Mouse (Mus musculus) heart, adult 2 months (tissue): Measurements from ENCODE around the gene Rundc1. TPM values are rescaled to one million over a fixed set of nuclear protein-coding genes. Genes with fewer than 3 reads are reported as not detected.
"Not testable (repeated sequence)": the region's sequence is repeated elsewhere in the genome, so short reads cannot be mapped to it uniquely, and the experiment has no call there.

Experiments
- DNase-seq, 2 experiments: peaks; one replicate each; pipeline ENCODE4 v3.0.0; 2021
- H3K27ac ChIP-seq: fragments of 200-600 bp; 2 replicates; pipeline ENCODE4 v1.8.1; 2022
- H3K27me3 ChIP-seq: fragments of 200-500 bp; 2 replicates; pipeline ENCODE4 v1.6.1; 2012; ENCODE audit warnings: mild to moderate bottlenecking, low read length, inconsistent platforms, mixed read lengths; ENCODE audit not compliant: control insufficient read depth, insufficient read depth
- H3K36me3 ChIP-seq: fragments of 200-500 bp; 2 replicates; pipeline ENCODE4 v1.6.1; 2012; ENCODE audit warnings: low read length, inconsistent platforms; ENCODE audit not compliant: control insufficient read depth, insufficient read depth
- H3K4me1 ChIP-seq: fragments of 200-500 bp; 2 replicates; pipeline ENCODE4 v1.6.1; 2011; ENCODE audit warnings: low read length; ENCODE audit not compliant: control insufficient read depth, insufficient read depth
- H3K4me3 ChIP-seq: fragments of 200-600 bp; 2 replicates; pipeline ENCODE4 v1.8.1; 2022
- H3K79me2 ChIP-seq: fragments of 200-500 bp; replicated peaks from 2 replicates; pipeline ENCODE4 v1.6.1; 2012; ENCODE audit warnings: mild to moderate bottlenecking, inconsistent platforms, low read length, moderate library complexity, mixed read lengths; ENCODE audit not compliant: control insufficient read depth, insufficient read depth
- H3K9ac ChIP-seq: fragments of 200-500 bp; 2 replicates; pipeline ENCODE4 v1.6.1; 2012; ENCODE audit warnings: low read depth, mild to moderate bottlenecking, control low read depth, inconsistent platforms, low read length, mixed read lengths
- CTCF ChIP-seq: fragments of 200-600 bp; IDR thresholded peaks from 2 replicates; pipeline ENCODE4 v1.8.1; 2022; ENCODE audit warnings: antibody characterized with exemption, mild to moderate bottlenecking, moderate library complexity
- EP300 ChIP-seq: fragments of 200-500 bp; IDR thresholded peaks from 2 replicates; pipeline ENCODE4 v1.6.1; 2011; ENCODE audit warnings: low read depth, low read length, control low read depth; ENCODE audit not compliant: insufficient read depth
- POLR2A ChIP-seq: fragments of 200-500 bp; IDR thresholded peaks from 2 replicates; pipeline ENCODE4 v1.6.1; 2011; ENCODE audit warnings: mild to moderate bottlenecking, low read depth, low read length, control low read depth; ENCODE audit not compliant: insufficient read depth
- WGBS: fragments of 180-500 bp; shearing (Covaris S2); methylation state at CpG from one replicate; pipeline ENCODE4 v1.1.7; 2018; 5-methylcytosine and 5-hydroxymethylcytosine counted together
- intact Hi-C: fragments of 180-260 bp; cut with DNase I; formaldehyde crosslinking; loops from one replicate; pipeline ENCODE4 v1.15.1; 2025
- polyA plus RNA-seq: library from polyadenylated mRNA; depleted of rRNA; stranded (reverse); fragments of >200 nt; gene quantifications from 2 replicates; pipeline ENCODE4 v1.2.3, GENCODE M21; 2012
- total RNA-seq, 2 experiments: library from RNA; stranded (reverse); gene quantifications; 2 replicates each; pipeline ENCODE4 v1.2.3; 2021

Gene Rundc1
- total and polyA plus RNA-seq, 3 experiments, result 10.1 to 12.1 (median 12.0) TPM

GRCm38 (mm10) chr11:101472336-101472735 is 47.5 kb downstream of the Rundc1 start:
- no peaks in the 10 kb centered on the region for H3K27me3 ChIP-seq
- H3K9ac ChIP-seq, result no peak overlapping the region
- no peaks in the 10 kb centered on the region for H3K36me3 ChIP-seq
- TF ChIP-seq CTCF, result no peak
- no peak for TF ChIP-seq POLR2A
- TF ChIP-seq EP300, result no peak
- no peak overlapping the region for H3K27ac ChIP-seq
- no peaks in the 10 kb centered on the region for H3K79me2 ChIP-seq
- no peak for DNase-seq
- WGBS, result 61% methylated on average over 7 of the region's 7 CpGs
- no peak overlapping the region for H3K4me3 ChIP-seq
- H3K4me1 ChIP-seq, result no peaks in the 10 kb centered on the region; the same call in 1 of the 2 replicates
- intact Hi-C loops, result no loop called here

DNA sequence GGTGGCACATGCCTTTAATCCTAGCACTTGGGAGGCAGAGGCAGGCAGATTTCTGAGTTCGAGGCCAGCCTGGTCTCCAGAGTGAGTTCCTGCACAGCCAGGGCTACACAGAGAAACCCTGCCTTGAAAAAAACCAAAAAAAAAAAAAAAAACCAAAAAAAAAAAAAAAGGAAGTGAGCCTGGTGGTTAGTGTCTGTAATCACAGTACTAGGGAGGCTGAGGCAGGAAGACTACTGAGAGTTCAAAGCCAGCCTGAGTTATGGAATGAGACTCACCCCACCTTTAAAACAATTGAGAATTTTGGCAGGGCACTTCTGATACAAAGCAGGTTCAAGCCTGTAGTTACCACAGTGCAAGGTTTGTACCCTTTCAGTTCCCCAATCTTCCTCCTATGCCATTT is 48.8 kb downstream of the Rundc1 start:
- H3K27me3 ChIP-seq, H3K4me1 ChIP-seq, intact Hi-C loops, H3K79me2 ChIP-seq, DNase-seq, H3K27ac ChIP-seq, H3K36me3 ChIP-seq, H3K4me3 ChIP-seq, H3K9ac ChIP-seq: not testable (repeated sequence)
- WGBS, result 82% methylated on average over 1 of the region's 1 CpGs

DNA sequence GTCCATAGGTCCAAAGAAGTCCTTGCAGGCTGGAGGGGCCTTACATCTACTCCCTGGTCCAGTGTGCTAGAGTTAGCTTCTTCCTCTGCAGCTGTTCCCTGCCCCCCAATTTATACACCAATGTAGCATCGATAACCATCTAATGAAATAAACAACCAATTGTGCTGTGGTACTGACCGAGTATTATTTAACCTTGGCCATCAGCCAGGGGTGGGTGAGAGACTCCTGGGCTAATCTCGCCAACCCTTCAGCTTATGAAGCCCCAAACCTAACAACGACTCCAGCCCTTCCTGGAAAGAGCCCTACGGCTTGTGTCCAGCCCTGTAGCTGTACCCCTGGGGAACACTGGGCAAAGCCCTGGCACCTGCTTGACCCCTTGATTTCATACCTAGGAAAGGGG is 49.4 kb downstream of the Rundc1 start:
- WGBS, result 64% methylated on average over 5 of the region's 5 CpGs
- H3K27ac ChIP-seq, result no peak overlapping the region
- no peak overlapping the region for H3K9ac ChIP-seq
- H3K79me2 ChIP-seq, result no peaks in the 10 kb centered on the region
- no peaks in the 10 kb centered on the region for H3K27me3 ChIP-seq
- no peak overlapping the region for H3K4me3 ChIP-seq
- TF ChIP-seq POLR2A (no peak), EP300 (no peak), CTCF (no peak)
- no peak for DNase-seq
- intact Hi-C loops, result no loop called here
- H3K36me3 ChIP-seq, result no peaks in the 10 kb centered on the region
- no peaks in the 10 kb centered on the region for H3K4me1 ChIP-seq

- DNase-seq, H3K27me3 ChIP-seq, H3K79me2 ChIP-seq, H3K36me3 ChIP-seq, H3K4me1 ChIP-seq, H3K9ac ChIP-seq, intact Hi-C loops, H3K27ac ChIP-seq, H3K4me3 ChIP-seq: not testable (repeated sequence)
- 97% methylated on average over 4 of the region's 4 CpGs for WGBS
Measured at GRCm38 (mm10) chr11:101476361-101476760, 51.5 kb downstream of the Rundc1 start.

DNA sequence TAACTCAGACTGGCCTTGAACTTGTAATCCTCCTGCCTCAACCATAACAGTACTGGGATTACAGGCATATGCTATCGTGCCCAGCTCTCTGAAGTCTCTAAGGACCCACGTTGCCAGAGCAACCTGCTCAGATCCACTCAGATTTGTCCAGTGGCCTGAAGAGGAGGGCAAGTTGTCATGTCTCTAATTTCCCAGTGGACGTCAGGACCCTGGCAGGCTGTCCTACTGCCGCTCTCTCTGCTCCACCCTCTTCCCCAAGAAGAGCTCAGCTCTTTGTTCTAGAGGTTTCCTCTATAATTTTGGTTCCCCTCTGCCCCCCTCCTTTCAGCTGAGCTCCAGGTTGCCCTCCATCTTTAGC is 52.3 kb downstream of the Rundc1 start:
- H3K79me2 ChIP-seq, result no peaks in the 10 kb centered on the region
- no peak overlapping the region for H3K9ac ChIP-seq
- no peaks in the 10 kb centered on the region for H3K27me3 ChIP-seq
- intact Hi-C loops, result no loop called here
- no peaks in the 10 kb centered on the region for H3K4me1 ChIP-seq
- TF ChIP-seq EP300, result no peak
- no peak for TF ChIP-seq CTCF
- TF ChIP-seq POLR2A, result no peak
- DNase-seq, result no peak
- H3K36me3 ChIP-seq, result no peaks in the 10 kb centered on the region
- 42% methylated on average over 4 of the region's 4 CpGs for WGBS
- no peak overlapping the region for H3K27ac ChIP-seq
- no peak overlapping the region for H3K4me3 ChIP-seq

DNA sequence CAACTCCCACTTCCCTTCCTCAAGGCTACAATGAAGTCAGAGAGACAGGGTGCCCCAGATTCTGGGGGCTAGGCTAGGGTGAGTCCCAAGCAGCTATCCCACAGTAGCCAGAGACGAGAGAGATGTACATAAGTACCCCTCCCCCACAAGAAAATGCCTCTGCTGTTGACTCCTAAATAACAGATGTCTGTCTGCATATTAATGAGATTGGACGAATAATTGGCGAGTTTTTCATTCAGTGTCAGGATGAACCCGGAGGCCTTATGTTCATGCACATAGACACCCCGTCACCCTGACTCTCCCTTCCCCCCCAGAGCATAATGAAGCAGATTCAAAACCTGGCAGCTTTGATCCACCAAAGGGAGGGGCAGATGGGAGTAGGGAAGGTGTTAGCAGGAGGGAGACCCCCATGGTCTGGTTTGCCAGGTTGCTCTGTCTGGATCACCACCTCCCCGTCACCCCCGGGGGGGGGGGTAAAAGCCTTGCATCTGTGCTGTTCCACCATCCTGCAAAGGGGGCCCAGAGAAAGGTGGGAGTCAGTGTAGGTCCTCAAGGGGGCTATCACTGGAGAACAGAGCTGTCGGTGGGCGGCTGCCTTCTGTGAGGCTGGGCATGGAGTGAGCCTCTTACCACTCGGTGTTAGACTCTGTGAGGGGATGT is 52.8 kb downstream of the Rundc1 start:
- Histone ChIP-seq H3K4me1 (no peaks in the 10 kb centered on the region), H3K4me3 (no peak overlapping the region), H3K27ac (no peak overlapping the region), H3K27me3 (no peaks in the 10 kb centered on the region), H3K79me2 (no peaks in the 10 kb centered on the region), H3K36me3 (no peaks in the 10 kb centered on the region), H3K9ac (no peak overlapping the region)
- TF ChIP-seq EP300, result no peak
- intact Hi-C loops, result no loop called here
- DNase-seq, result no peak
- 78% methylated on average over 10 of the region's 10 CpGs for WGBS

DNA sequence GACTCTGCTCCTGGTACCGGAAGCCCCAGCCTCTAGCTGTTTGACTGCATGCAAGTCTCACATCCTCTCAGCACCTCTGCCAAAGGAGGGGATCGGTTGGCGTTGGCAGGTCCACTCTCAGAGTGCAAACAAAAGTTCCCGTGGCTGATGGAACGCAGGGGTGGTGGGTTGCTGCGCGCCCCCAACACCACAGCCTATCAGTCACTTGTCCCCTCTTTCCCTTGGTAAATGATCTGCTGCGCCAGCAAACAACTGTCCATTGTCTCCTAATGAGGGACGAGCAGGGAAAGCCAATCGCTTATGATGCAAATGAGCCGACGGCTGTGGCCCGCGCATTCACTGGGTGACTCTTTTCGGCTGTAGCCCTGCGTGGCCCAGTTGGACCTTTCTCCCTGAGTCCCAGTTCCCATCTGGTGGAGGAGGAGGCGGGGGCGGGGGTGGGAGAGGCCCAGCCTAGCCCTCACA is 54.3 kb downstream of the Rundc1 start:
- Histone ChIP-seq H3K9ac (no peak overlapping the region), H3K4me1 (no peaks in the 10 kb centered on the region), H3K79me2 (no peaks in the 10 kb centered on the region), H3K27me3 (no peaks in the 10 kb centered on the region), H3K27ac (no peak overlapping the region), H3K36me3 (no peaks in the 10 kb centered on the region), H3K4me3 (no peak overlapping the region)
- TF ChIP-seq EP300 (no peak), POLR2A (no peak), CTCF (no peak)
- intact Hi-C loops, result no loop called here
- 24% methylated on average over 18 of the region's 18 CpGs for WGBS
- no peak for DNase-seq
